Mouse (Mus musculus): ENCODE measurements around the gene Gm20388. TPM values are rescaled to one million over a fixed set of nuclear protein-coding genes. Genes with fewer than 3 reads are reported as not detected.

Gm20388 gene
- total RNA-seq, 2 experiments from 2014 or later: 2.2 to 7.6 TPM

- H3K4me3 ChIP-seq: no peak overlapping the region; the same call in 1 of the 2 replicates
- no peak for DNase-seq (ENCODE audit: low spot score in 2 of 2)
- no peak for TF ChIP-seq CTCF (conservative IDR thresholded peaks at IDR 0.05)
- no peak overlapping the region for H3K27ac ChIP-seq
Measured at GRCm38 (mm10) chr8:120751226-120752081, 840.8 kb downstream of the Gm20388 start.

DNA sequence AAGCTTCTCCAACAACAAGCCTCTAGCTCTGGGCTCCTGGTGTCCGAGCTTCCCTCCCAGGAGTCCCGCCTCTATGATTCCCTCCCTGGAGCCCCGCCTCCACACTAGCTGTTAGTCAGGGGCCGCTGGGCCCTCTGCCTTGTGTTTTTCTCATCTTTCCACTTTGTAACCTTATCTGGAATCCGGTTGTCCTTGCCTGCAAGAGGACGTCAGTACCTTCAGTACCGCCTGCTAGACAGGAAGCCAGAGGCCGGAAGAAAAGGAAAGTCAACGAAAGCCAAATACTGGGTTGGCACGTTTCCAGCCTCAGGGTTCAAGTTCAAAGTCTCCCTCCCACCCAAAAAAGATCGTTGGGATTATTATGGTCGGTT is 841.4 kb downstream of the Gm20388 start:
- Histone ChIP-seq H3K27ac (no peak overlapping the region), H3K4me3 (no peak overlapping the region; the same call in 1 of the 2 replicates)
- DNase-seq (ENCODE audit: low spot score in 2 of 2): no peak
- no peak for TF ChIP-seq CTCF (conservative IDR thresholded peaks at IDR 0.05)

GRCm38 (mm10) chr8:120753476-120753875 is 842.8 kb downstream of the Gm20388 start:
- Histone ChIP-seq H3K27ac (no peak overlapping the region), H3K4me3 (no peak overlapping the region)
- TF ChIP-seq CTCF (conservative IDR thresholded peaks at IDR 0.05): no peak
- no peak for DNase-seq (ENCODE audit: low spot score in 2 of 2)

- Histone ChIP-seq H3K4me3 (no peak overlapping the region), H3K27ac (no peak overlapping the region)
- no peak for TF ChIP-seq CTCF (conservative IDR thresholded peaks at IDR 0.05)
- DNase-seq (ENCODE audit: low spot score in 2 of 2): no peak
Measured at GRCm38 (mm10) chr8:120755306-120756297, 845.0 kb downstream of the Gm20388 start.

DNA sequence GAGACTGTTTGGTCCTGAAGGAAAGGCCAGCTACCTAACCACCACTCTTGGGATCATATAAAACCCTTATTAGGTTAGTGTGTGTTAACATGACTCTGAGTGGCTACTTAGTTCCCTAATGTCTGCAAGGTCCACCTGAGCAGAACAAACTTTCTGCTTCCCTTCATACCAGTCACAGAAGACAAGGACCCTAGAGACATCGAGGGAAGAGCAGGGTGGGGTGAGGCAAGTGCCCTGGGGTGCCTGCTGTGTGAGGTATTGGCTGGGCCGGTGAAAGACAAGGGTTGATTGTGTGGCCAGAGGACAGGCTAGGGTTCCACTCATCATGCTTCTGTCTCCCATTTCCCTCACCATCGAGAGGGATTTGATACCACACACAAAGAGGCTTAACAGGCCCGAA is 847.4 kb downstream of the Gm20388 start:
- no peak for TF ChIP-seq CTCF (conservative IDR thresholded peaks at IDR 0.05)
- no peak for DNase-seq (ENCODE audit: low spot score in 2 of 2)
- no peak overlapping the region for H3K4me3 ChIP-seq
- no peak overlapping the region for H3K27ac ChIP-seq

DNA sequence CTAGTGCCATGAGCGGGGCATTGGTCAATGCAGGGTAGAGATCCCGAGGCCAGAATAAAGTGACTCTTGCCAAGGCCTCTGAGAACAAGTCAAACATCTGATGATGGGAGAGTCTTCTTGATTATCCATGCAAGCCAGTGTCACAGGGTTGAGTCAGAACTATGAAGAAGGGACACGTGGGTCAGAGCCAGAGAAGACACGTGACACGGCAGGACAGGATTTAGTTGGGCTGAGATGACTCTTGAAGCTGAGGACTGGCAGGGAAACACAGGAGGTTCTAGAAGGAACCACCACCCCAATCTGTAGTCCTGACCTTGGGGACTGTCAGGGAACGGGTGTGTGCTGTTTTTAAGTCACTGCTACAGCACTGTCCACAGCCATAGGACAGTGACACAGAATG is 849.2 kb downstream of the Gm20388 start:
- no peak for DNase-seq (ENCODE audit: low spot score in 2 of 2)
- no peak overlapping the region for H3K4me3 ChIP-seq
- H3K27ac ChIP-seq: no peak overlapping the region
- no peak for TF ChIP-seq CTCF (conservative IDR thresholded peaks at IDR 0.05)

DNA sequence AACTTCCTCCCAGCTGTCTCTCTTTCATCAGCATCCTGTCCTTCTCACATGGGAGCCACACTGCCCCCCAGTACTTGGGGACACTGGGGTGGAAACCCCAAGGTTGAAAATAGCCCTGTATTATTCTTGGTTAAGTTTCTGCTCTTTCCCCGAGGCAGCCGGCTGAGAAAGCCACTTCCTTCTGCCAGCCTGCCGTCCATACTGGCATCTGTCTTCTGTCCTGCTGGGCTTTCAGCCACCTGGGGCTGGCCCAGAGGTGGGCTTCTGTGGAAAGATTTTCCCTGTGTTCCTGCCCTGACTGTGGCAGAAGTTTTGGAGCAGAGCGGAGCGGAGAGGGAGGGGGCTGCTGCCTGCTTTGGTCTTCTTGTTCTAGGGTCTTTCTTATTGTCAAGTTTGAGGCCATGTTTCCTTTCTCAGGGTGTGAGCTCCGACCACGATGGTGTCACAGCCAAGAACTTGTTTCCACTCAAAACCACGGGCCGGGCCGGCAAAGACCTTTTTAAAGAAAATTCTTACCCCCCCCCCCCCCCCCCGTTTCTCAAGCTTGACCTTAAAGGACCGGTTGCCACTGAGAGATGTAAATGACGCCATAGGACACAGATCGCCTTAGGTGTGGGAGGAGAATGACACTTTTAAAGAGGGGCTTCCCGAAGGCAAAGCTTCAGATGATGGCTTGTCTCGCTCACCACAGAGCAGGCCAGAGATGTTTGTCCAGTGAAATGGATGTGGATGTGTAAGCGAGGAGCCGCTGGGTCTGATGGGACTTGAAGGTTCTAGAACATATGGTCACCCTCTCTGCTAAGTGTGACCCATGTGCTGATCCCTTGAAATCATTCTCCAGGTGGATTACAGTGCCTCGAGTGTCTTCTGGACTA is 849.9 kb downstream of the Gm20388 start:
- H3K27ac ChIP-seq: no peak overlapping the region
- no peak for DNase-seq (ENCODE audit: low spot score in 2 of 2)
- no peak for TF ChIP-seq CTCF (conservative IDR thresholded peaks at IDR 0.05)
- H3K4me3 ChIP-seq: no peak overlapping the region

GRCm38 (mm10) chr8:120763267-120763666 is 852.6 kb downstream of the Gm20388 start:
- no peak overlapping the region for H3K27ac ChIP-seq
- TF ChIP-seq CTCF (conservative IDR thresholded peaks at IDR 0.05): no peak
- DNase-seq (ENCODE audit: low spot score in 2 of 2): no peak
- no peak overlapping the region for H3K4me3 ChIP-seq

DNA sequence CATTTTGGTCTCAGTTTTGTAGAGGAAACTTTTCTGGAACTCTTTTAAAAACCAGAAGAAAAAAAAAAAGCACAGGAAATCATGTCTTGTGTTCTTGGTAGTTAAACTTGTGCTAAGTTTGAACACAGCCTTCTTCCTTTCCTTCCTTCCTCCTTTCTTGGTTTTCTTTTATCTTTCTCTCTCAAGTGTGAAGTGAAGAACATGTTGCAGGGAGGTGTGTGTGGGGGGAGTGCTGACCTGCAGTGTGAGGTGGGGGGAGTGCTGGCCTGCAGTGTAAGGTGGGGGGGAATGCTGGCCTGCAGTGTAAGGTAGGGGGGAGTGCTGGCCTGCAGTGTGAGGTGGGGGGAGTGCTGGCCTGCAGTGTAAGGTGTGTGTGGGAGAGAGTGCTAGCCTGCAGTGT is 854.0 kb downstream of the Gm20388 start:
- no peak for DNase-seq (ENCODE audit: low spot score in 2 of 2)
- no peak overlapping the region for H3K4me3 ChIP-seq
- no peak overlapping the region for H3K27ac ChIP-seq
- no peak for TF ChIP-seq CTCF (conservative IDR thresholded peaks at IDR 0.05)

GRCm38 (mm10) chr8:120766622-120767021 is 856.0 kb downstream of the Gm20388 start:
- no peak for TF ChIP-seq CTCF (conservative IDR thresholded peaks at IDR 0.05)
- Histone ChIP-seq H3K27ac (no peak overlapping the region), H3K4me3 (no peak overlapping the region)
- no peak for DNase-seq (ENCODE audit: low spot score in 2 of 2)

DNA sequence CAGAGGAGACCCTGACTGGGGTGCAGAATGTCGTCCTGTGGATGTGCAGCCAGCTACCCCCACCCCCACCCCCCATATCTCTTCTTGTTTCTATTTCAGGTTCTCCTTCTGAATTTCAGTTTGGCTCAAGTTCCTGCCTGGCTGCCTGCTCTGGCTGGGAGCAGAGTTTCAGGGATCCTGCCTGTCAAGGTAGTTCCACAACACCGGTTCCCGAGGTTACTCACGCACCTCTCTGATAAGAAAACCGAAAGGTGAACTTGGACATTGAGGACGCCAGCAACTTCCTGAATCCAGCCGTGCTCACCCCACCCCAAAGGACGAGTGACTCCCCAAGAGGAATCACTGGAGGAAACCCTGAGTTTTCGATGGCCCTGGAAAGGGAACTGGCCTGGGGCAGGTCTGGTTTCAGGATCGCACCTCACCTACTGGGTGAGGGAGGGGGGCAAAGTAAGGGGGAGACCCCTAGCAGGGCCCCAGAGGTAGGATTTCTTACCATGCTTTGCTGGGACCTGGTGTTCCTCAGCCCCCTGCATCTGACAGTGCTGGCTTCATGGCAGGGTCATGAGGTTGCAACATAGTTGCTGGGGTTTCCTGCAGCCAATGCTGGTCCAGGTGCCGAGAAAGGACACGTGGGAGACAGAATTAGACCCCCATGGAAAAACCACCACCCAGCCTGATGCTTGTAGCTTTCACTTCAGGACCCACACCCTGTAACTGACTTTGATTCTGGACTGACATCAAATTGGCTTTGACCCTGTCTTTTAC is 858.0 kb downstream of the Gm20388 start:
- Histone ChIP-seq H3K4me3 (no peak overlapping the region), H3K27ac (no peak overlapping the region)
- TF ChIP-seq CTCF (conservative IDR thresholded peaks at IDR 0.05): no peak
- no peak for DNase-seq (ENCODE audit: low spot score in 2 of 2)

DNA sequence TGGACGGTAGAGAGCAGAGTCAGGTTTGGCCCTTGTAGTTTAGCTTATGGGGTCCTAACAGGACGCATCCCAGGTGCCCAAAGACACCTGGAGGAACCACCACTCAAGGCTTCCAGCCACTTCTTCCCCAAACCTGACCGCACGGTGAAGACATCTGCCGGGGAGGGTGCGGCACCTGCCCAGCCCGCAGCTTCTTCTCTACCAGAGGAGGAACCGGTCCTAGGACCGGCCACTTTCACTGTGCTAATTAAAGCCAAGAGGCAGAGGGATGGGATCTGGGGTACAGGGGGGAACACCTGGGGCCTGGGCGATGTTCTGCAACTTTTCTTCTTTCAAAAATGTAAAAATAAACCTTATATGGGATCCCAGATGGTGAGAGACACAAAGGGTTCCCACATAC is 866.5 kb downstream of the Gm20388 start:
- no peak for DNase-seq (ENCODE audit: low spot score in 2 of 2)
- no peak overlapping the region for H3K4me3 ChIP-seq
- no peak overlapping the region for H3K27ac ChIP-seq
- TF ChIP-seq CTCF (conservative IDR thresholded peaks at IDR 0.05): no peak
